Mouse (Mus musculus) embryo, embryonic 10 days (tissue): Measurements from ENCODE around the gene Exoc3l4.

Source experiments
- DNase-seq: peaks from one replicate; pipeline ENCODE4 v3.0.0-alpha.2; 2015; ENCODE audit warnings: low spot score

Exoc3l4 gene

DNA sequence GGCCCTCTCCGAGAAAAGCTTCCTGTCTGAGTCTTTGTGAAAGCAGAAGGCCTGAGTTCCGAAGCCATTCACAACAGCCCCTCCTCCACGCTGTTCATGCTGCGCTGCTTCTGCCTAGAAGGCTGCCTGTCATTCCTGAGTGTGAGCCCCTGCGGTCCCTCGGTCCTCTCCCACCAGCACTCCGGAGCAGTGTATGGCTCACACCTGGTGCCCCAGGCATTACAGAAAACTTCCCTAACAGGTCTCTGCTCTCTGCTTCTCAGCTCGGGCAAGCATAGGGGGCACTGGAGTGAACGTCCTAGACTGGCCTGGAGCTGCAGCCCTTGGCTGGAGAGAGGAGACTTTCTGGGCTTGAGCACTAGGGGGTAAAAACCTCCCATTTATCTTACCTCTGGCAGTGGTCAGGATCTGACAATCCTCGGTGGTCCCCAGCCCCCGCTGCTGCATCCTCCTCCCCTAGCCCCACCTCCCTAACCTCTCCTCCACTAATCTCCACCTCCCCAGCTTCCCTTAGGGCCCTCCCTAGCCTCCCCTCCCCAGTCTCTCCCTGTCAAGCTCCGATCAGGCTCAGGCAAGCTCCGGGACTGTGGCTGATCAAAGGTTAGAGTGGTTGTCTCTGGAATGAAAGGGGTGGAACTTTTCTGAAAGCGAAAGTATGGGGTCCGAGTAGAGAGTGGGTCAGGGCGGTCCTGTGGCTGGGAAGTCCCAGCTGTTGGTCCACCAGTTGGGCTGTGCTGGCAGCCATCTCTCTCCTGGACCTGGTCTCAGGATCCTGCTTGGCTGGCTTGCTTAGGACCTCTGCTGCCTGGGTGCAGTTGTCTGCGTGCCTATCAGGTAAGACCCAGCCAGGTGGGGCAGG, at the start of gene Exoc3l4:
Exoc3l4 (plus strand) TSS at position 97 of the 859 bp plus-strand sequence.
- DNase-seq = peak; percentile 67

DNA sequence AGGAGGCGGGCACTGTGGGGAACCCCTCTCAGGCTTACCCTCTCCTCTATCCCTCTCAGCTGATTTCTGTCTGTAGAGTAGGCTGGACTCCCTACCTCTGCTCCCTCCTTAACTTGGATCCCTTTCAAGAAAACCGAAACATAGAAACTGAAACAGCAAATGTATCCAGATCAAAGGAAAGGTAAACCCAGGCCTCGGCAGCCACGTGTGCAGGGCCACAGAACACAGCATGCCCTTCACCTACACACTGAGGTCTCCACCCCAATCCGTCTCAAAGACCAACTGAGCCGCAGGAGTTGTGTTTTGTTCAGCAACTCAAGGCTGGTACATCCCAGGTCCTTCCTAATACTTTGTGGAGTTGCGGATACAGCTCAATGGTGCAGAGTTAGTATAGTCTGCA, 49.8 kb upstream of the Exoc3l4 start:
- no peak for DNase-seq

DNA sequence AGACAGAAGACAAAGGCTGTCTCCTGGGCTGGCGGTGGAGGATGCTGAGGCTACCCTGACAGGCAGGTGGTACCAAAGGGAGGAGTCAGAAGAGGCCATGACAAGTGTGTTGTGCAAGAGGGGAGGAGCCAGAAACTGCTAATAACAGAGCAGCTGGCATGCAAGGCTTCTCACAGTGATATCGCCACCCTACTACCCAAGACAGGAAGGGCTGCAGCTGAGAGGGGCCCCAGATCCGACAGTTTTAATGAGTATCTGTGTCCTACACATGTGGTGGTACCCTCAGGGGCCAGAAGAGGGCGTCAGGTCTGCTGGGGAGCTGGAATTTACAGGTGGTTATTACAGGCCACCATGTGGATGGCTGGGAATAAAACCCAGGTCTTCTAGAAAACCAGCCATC, 46.6 kb upstream of the Exoc3l4 start:
- no peak for DNase-seq

DNA sequence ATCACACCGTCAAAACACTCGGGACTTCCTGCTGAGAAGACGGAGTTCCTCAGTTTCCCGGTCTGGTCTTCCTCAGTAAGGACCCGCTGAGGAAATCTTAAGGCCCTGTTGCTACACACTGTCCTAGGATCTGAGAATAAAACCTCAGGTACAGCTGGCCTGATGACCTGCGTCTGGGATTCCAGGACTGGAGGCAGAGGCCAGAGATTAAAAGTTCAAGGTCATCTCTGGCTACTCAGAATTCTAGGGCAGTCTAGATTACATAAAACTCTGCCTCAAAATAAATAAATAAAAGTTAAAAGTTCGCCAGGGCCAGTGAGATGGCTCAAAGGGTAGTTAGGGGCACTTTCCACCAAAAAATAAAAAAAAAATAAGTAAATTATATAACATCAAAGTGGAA, 44.9 kb upstream of the Exoc3l4 start:
- DNase-seq = no peak

DNA sequence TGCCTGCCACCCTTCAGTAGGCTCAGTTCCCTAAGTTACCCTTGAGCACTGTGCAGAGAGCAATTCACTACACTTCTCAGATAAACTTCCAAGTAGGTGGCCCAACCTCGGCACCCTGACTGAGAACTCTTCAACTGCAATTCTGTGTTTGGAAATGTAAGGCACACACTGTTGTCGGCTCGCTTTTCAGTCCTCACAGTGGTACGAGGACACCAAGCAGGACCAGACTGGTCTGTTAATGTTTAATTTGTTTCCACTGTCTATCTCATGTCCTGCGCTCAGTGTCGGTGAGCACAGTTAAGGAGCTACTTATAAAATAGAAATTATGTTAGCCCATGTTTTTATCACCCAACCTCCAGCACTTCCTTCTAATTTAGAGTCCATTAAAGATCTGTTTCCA, 43.4 kb upstream of the Exoc3l4 start:
- DNase-seq = no peak

DNA sequence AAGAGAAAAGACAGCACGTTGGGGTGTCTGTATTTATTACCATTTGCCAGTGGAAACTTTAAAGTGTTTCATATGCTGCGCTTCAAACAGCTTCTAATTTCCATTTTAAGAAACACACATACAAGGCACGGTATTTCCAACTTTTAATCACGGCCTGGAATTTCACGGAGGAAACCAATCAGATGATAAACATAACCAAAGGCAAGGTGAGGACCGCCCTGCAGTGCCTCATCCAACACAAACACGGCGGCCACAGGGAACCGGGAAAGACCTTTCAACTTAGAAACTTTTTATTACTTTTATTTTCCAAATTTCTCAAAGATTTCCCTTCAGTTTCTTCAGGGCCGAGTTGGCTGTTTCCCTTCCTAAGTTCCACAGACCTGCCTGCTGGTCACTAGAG, 42.1 kb upstream of the Exoc3l4 start:
- DNase-seq = no peak

DNA sequence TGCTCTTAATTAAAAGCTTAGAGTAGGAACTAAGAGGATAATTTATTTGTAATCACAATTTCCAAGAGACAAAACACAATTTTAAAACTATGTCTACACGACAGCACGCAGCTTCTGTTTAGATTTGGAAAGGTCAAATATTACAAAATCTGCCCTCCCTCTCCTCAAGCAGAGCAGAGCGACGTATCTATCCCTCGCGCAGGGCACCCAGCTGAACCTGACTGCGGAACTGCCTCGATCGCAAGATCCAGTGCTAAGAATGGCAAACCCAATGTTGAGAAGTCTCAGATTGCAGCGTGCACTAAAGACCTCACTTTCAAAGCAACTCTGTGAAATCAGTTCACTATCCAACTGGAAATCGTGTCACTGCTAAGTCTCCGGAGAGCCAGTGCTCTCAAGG, 41.3 kb upstream of the Exoc3l4 start:
- no peak for DNase-seq

DNA sequence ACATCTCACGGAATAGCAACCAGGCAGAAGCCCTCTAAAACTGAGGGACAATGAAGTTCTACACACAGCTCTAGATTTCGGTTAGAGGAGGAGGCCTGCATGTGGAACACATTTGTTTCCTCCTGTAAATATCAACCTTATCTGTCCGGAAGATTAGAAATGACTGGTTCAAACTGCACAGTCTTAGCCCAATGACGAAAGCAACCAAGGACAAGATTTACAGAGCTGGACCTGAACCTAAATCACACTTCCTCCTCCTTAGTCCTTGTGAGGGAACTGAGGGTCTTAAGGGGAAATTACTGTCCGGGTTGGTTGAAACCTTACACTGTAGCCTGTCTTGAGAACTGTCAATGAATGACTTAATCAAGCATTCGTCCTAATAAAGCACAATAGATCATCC, 40.8 kb upstream of the Exoc3l4 start:
- DNase-seq = no peak

DNA sequence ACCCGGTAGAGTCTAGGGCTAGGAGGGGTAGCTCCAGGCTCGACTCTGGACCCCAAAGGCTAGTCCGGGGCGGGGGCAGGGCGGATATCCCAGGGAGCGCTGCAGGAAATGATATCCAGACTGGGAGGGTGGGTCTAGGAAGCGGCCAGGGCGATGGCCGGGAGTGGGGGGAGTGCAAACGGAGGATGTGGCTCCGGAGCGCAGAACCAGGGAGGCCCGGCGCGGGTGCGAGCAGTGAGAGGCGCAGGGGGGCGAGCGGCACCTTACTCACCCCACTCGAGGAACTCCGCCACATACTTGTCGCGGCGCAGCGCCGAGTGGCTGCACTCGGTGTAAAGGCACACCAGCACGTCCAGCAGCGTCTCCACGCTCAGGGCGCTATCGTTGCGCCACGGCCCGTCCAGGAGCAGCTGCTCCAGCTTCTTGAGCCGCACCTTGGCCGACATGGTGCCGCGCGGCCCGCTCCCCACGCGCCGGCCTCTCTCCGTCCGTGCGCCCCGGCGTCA, 39.9 kb upstream of the Exoc3l4 start:
- DNase-seq = peak; percentile 59

DNA sequence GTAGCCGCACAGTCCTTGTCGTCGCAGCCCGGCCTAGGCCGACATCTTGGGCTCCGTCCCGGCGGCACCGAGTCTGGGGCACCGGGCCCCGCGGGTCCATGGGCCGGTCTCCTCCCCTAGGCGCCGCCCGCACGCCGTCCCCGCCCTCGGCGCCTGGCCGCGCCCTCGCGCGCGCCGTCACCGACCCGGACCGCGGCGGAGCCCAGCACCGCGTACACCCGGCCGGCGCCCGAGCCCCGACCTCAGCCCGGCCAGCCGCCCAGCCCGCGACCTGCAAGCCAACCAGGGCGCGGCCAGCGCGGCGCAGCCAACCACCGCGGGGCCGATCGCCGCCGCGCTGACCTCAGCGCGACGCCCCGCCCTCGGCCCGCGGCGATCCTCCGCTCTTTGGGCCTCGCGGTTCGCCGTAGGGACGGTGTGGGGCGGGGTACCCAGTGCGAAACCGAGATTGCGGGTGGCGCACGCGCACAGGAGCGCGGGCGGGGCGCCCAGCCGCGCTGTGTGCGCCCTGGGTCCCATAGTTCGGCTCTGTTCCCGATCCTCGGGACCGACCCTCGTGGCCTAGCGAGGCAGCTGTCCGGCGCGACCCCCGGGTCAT, 39.3 kb upstream of the Exoc3l4 start, which contains the start of gene Cdc42bpb:
Cdc42bpb (minus strand) TSS at position 343 of the 598 bp plus-strand sequence.
- DNase-seq = peak; percentile 97

DNA sequence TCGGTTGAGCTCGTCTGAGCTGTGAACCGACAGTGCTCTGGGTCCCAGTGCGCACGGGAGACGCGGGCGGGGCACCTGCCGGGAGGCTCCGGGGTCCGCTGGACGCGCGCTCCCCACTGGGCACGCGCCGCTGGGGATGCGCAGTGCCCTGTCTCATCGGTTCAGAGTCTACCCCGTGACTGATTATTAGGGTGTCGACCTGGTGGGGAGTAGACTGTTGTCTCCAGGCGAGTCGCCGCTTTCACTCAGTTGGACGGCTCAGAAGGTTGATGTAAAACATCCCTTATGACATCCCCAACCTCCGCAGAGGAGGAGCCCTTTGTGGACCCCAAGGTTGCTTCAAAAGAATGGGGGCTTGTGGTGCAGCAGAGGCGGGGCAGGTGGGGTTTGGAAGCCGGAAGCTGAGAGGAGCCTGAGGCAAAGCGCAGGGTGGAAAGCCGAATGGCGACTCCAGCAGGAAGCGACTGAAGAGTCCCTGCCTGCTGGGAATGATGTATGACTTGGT, 38.8 kb upstream of the Exoc3l4 start:
- peak; percentile 69 for DNase-seq

DNA sequence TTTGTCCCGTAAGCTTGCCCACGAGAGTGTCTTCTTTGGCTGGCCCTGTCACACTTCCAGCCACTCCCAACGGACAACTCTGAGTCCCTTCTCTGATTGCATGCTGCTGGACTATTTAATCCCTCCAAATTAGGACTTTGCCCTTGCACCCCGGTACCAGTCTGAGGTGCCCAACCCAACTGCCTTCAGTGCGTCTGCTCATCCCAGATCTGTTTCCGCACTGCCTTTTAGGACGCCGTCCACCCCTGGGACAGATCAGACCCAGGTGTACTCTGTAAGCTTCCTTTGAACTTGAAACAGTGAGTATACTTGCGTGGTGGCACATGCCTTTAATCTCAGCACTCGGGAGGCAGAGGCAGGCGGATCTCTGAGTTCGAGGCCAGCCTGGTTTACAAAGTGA, 38.0 kb upstream of the Exoc3l4 start:
- no peak for DNase-seq

DNA sequence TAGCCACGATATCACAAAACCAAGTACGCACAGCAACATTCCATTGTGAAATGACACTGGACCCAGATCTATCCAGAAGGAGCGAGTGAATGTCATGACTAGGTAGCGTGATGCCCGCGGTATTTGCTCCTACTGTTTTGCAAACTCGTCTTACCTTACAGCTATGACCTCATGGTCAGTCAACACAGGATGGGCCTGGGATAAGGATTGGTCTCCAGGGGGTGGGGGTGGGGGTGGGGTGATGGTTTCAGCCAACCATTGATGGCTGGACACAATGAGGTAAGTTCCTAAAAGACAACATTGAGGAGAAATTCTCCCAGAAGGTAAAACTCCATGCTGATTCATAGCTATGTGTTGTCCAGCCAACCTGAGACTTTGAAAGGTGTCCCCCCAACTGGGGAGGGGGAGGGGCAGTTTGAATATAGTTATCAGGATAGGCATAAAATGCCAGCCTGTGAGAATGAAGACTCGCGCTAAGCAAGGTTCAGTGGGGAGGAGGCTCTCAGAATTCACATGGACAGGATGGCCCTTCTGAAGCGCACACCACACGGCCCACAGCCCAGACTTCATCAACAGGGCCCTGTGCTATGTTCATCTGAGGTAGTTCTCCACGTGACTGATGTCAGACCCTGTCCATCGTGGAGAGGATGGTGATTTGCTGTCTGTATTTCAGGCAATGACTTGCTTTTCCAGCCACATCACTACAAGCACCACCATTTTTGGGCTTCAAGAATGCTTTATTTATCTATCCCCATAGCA, 30.8 kb upstream of the Exoc3l4 start:
- no peak for DNase-seq

DNA sequence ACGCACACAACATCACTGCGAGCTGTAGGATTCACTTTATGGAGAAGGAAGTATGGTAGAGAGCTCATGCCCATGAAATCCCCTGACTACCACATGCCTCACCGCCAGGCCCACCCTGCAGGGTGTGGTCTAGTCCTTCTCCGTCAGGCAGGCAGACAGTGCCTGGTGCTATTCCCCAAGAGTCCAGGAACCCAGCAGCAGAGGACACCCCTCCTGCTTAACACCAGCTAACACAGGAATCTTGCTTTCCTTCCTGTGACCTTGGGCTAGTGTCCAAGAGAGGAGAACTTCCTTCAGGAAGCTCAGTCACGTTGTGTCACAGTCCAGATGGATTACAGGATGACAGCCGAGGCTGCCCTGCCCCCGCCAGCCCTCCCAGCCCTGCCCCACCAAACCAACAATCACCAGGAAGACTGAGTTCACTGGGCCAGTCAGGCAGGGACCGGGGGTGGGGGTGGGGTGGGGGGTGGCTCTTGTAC, 30.1 kb upstream of the Exoc3l4 start:
- DNase-seq = peak; percentile 33

DNA sequence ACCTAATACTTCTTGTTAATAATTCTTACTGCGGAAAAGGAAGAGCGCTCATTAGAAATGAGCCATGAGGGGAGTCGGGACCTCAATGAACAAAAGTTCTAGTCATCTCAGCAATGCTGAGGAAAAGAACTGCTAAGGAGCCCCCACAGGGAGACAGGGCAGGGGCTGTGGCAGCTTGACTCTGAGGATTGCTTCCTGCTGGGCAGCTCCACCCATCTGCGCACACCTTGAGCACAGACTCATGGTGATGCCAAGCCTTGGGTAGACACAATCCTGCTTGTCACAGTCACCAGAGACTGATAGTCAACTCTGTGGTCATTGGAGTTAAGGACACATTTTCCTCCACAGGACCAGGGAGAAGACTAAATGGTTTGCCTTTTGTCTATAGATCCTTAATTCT, 29.7 kb upstream of the Exoc3l4 start:
- no peak for DNase-seq

DNA sequence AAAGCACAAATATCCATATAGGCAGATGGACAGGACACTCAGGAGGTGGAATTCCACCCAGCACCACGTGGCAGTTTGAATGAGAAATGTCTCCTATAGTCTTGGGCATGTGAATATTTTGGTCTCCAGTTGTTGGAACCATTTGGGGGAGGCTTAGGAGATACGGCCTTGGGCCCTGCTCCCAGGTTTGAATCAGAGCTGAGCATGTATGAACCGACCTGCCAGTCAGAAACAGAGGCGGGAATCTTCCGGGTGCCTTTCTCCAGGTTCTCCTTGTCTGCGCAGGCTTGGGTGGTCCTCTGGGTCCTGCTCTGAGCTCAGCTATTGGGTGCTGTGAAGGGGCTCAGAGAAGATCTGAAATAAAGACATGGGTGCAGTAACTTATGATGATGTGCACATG, 22.8 kb upstream of the Exoc3l4 start:
- no peak for DNase-seq

DNA sequence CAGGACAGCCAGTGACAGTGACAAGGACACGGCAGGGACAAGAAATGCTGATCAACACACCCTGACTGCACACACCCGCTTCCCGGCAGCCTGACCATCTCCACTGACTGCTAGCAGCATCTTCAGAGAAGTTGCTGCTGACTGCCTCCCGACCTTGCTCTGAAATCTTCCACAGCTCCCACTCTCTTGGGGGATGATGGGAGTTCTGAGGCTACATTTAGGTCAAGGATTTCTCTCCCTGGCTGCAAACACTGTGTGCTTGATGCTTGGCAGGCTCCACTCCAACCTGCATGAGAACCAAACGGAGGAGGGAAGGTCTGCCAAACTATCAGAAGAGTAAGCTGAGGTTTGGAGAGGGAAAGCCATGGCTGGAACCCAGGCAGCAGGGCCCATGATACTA, 19.8 kb upstream of the Exoc3l4 start:
- DNase-seq = no peak

DNA sequence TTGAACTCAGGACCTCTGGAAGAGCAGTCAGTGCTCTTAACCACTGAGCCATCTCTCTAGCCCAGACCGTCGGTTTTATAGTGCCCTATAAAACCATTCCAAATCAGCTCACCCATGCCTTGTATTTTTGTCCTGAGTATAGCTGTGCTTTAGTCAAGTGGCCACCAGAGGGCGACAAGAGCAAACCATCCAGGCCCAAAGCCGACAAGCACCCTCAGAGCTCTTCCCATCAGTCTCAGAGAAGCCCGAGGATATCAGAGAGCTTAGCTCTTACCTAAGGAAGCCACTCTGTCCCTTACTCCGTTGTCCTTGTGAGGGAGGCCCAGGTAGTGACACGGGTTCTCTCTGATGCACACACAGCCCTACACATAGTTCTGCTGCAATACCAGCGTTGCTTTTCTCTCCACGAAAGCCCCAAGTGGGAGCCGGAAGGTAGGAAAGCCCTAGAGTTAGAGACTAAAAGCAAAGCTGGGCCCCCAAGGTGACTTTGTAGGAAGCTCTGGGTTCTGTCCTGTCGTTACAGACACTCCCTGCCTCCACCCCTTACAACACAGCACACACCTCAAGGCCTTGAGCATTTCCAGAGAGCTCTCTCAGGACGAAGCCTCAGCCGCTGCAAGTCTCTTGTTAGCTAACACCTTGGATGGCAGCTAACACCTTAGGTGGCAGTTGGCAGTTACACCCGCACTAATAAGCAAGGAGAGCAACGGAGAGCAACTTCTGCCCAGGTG, 15.2 kb upstream of the Exoc3l4 start:
- peak; percentile 90 for DNase-seq

DNA sequence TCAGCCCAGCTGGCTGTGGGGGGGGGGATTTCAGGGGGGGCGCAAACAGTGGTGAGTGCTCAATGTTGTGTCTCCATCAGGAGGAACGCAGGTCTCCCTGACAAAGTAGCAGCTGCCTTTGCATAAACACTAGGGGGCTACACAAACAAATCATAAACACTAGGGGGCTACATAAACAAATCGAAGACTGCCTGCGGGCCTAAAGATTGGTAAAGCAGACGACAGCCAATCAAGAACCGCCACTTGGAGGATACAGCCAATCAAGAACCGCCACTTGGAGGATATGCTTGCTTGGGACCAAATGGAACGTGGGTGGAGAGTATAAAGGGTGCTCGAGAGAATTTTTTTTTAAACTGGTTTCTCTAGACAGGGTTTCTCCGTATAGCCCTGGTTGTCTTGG, 11.9 kb upstream of the Exoc3l4 start:
- no peak for DNase-seq

DNA sequence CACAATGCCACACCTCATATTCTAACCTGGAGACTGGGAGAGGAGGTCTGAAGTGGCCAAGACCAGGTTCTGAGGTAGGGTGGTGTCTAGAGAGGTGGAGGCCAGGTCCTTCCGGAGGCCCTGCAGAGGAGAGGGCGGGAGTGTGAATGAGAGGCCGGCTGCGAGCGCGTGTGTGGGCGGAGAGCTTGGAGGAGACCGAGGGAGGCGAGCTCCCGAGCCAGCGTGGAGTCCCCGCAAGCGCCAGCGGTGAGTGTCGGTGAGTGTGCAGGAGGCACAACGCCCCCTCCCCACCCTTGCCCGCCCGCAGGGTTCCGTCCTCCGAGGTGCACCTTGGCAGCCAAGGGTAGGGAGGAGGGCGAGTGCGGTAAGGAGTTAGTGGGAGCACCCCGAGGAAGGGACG, 10.2 kb upstream of the Exoc3l4 start, which contains the start of gene Lbhd2:
Lbhd2 (plus strand) TSS at position 188 of the 400 bp plus-strand sequence.
- no peak for DNase-seq

DNA sequence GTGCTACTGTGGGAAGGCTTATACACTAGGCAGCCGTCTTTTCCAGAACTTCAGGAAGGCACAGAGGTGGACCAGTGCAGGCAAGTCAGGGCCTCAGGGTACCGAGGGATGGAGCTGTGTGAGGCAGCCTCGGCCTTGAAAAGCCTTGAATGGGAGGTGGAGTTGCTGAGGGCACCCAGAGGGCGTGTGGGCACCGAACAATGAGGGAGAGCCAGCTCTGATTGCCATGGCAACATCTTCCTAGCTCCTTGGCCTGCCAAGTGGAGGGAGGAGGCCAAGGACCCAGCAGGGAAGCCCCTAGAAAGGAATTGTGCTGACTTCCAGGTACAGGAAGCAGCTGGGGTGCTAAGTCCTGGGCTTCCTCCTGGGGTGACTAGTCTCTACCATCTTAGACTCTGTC, 7.2 kb upstream of the Exoc3l4 start:
- DNase-seq = no peak
